Mouse (Mus musculus) lung, postnatal 0 days (tissue): ENCODE measurements around the gene Rps23.

Experiments
- CTCF ChIP-seq: IDR thresholded peaks from 2 replicates; pipeline ENCODE4 v1.5.1; 2016; ENCODE audit warnings: antibody characterized with exemption, mild to moderate bottlenecking
- EP300 ChIP-seq: IDR thresholded peaks from 2 replicates; pipeline ENCODE4 v1.6.1; 2016; ENCODE audit warnings: antibody characterized with exemption, mild to moderate bottlenecking, control low read depth

DNA sequence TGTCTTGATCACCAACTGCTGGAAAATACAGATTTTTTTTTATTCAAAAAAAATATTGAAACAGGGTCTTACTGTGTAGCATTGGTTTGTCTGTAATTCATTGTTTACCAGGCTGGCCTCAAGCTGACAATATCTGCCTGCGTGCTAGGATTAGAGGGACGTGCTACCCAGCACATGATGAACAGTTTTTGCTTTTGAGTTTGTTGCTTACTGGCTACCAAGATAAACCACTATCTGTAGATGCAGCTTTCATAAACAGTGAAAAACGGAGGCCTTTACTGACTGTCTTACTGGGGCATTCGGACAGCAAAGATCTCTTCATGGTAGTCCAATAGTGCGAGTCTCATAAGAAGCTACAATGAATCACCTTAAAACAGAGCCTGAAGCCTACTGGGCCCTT is 32.6 kb upstream of the Rps23 start:
- no peak for TF ChIP-seq CTCF
- no peak for TF ChIP-seq EP300
